Mouse (Mus musculus) gastrocnemius, adult 2 months (tissue): ENCODE measurements around the gene Chrnd. TPM values are rescaled to one million over a fixed set of nuclear protein-coding genes. Genes with fewer than 3 reads are reported as not detected.
A peak's percentile ranks its signal among the peaks of the same experiment; 100 is the strongest.

ENCODE experiments used
- DNase-seq: peaks from one replicate; pipeline ENCODE4 v3.0.0; 2022
- H3K27ac ChIP-seq: fragments of 200-600 bp; 2 replicates; pipeline ENCODE4 v1.8.1; 2022; ENCODE audit warnings: mild to moderate bottlenecking
- H3K4me3 ChIP-seq: fragments of 200-600 bp; 2 replicates; pipeline ENCODE4 v1.8.1; 2022; ENCODE audit warnings: mild to moderate bottlenecking, moderate library complexity
- CTCF ChIP-seq: fragments of 200-600 bp; IDR thresholded peaks from 2 replicates; pipeline ENCODE4 v1.8.1; 2022; ENCODE audit warnings: antibody characterized with exemption, mild to moderate bottlenecking, moderate library complexity
- intact Hi-C: fragments of 180-260 bp; cut with DNase I; formaldehyde crosslinking; loops from one replicate; pipeline ENCODE4 v1.15.1; 2025
- total RNA-seq, 2 experiments: library from RNA; stranded (reverse); gene quantifications; 2 replicates each; pipeline ENCODE4 v1.2.3; 2021

The Chrnd gene
- total RNA-seq, 2 experiments from 2014 or later: 1.8 to 2.3 TPM

DNA sequence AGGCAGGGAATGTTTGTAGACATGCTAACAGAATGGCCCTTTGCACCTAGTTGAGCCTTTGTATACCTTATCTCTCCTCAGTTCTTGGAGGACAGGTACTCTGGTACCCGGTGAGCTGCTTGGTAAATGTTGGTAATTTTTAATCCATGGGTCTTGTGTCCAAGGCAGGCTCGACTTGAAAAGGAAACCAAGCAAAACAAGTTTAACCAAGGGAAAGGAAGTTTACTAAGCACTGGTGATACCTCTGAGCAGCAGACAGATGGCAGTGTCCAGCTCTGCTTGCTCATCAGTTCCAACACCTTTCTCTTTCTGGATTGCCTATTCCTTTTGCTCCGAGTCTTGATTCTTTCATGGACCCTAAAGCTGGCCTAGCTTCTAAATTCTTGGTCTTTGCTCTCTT lies 27.5 kb downstream of the Chrnd start:
- Histone ChIP-seq H3K27ac (peak overlapping the region; percentile 33; the same call in 1 of the 2 replicates), H3K4me3 (no peak overlapping the region)
- no peak for DNase-seq
- peak; percentile 65 for TF ChIP-seq CTCF
- intact Hi-C loops: no loop called here

DNA sequence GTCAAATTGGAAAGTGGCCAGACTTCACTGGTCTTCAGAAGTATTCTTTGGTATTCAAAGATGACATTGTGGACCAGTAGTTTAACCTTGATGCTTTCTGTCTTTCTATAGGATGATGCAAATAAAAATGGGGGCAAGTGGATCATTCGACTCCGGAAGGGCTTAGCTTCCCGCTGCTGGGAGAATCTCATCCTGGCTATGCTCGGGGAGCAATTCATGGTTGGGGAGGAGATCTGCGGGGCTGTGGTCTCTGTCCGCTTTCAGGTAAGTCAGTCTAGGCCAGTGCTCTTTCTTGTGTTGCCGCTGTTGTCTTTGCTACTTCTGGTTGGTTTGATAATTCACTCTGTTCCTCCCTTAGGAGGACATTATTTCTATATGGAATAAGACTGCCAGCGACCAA lies 35.3 kb downstream of the Chrnd start:
- no peak overlapping the region for H3K27ac ChIP-seq
- no peak for TF ChIP-seq CTCF
- no peak for DNase-seq
- no peak overlapping the region for H3K4me3 ChIP-seq
- intact Hi-C loops: no loop called here

DNA sequence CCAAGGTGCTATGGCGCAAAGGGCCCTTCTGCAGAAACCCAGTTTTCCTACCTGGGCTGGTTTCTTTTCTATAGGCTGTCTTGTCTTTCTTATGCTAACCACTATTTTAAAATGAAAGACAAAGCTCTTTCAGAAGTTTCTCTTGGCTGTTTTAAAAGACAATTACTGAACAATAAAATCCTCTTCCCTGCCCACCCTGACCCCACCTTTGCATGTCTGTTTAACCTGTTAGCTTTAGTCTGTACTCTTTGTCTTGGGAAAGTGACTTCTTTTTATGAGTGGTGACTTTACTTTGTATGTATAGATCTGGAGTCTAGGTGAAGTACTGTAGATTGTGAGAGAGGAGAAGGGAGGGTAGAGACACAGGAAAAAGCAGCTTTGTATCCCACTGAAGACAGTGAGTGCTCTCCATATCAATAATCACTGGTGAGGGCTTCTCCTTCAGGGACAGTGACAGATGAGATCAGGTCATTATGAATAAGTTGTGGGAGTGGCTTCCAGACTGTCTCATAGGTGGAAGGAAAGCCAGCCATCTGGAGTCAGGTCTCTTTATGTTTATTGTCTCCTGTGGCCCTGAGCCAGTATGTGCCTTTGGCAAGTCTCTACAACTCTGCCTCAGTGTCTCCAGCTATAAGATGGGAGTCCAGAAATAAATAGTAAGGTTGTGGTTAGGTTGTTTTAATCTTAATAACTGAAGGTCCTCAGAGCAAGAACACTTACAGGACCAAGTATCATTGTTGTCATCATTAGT lies 36.2 kb downstream of the Chrnd start:
- no peak for DNase-seq
- no peak overlapping the region for H3K4me3 ChIP-seq
- peak overlapping the region; percentile 79 for H3K27ac ChIP-seq
- no peak for TF ChIP-seq CTCF
- intact Hi-C loops: no loop called here

DNA sequence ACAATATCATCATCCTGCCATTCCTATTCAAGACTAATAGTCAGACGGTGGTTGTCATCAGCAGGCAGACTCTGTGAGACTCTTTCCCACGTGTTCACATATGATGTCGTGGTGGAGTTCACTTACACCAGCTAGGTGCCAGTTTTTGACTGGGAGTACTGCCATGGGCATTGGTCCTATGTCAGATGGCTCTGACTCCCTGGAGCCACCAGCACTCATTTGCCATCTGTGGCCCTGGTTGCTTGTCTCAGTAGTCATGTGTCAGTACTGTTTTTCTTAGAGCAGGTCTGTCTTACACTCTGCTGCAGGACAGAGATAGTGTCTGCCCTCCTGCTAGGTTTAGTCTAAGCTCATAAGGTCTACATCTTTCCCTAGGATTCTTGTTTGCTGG lies 36.7 kb downstream of the Chrnd start:
- peak overlapping the region; percentile 79 for H3K27ac ChIP-seq
- intact Hi-C loops: no loop called here
- TF ChIP-seq CTCF: no peak
- DNase-seq: peak; percentile 85
- no peak overlapping the region for H3K4me3 ChIP-seq

DNA sequence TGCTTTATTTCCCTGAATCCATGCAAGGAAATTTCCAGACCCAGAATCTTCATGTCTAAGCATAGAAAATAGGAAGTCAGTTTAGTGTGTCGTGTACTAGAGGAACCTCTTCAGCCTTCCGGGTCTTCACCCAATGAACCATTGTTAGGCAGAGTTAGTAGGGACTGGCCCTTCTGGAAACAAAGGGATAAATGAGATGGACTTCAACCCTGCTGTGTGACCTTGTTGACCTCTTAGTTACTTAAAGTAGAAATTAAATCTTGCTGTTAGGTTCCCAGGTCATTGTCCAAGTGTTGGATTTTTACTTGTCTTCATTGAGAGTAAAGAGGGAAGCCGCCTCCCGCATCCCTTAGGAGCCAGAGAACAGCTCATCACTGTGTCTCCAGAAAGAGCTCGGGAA lies 40.2 kb downstream of the Chrnd start:
- Histone ChIP-seq H3K27ac (no peak overlapping the region), H3K4me3 (no peak overlapping the region)
- intact Hi-C loops: no loop called here
- TF ChIP-seq CTCF: no peak
- DNase-seq: no peak

DNA sequence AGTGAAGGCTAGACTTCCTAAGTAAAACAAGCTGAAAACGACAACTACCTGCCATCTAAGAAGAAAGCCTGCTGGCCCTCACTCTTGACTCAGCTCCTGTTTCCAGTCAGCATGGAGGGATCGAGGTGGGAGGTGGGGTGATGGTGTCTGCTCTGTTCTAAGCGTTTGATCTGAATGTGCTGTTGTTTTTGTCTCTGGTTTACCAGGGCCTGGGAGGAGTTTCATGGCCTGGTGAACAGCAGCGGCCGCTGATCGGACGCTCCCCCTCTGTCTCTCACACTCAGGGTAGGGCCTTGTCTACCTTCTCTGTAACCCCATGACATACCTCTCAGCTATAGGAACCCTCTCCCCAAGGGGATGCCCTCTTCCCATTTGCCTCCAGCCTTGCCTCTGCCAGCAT lies 41.8 kb downstream of the Chrnd start:
- intact Hi-C loops: no loop called here
- no peak overlapping the region for H3K27ac ChIP-seq
- TF ChIP-seq CTCF: no peak

DNA sequence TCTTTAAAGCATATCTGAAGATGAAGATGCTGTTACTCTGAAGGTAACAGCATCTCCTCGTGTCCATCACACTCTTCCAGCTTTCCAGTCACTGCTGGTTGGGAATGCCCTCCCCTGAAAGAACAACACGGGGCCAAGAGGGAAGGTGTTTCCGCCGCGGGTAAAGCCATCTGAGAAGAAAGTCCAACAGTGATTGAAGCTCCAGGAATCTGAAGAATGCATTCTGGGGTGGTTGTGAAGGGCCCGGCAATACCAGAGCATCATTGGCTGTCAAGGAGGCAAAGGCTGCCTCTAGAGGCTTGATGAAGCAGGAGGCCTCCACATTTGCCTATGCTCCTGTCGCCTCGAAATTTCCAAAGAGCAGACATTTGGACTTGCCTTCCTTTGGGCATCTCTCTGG lies 48.6 kb downstream of the Chrnd start:
- intact Hi-C loops: no loop called here
- TF ChIP-seq CTCF: no peak
- no peak for DNase-seq
- no peak overlapping the region for H3K4me3 ChIP-seq
- H3K27ac ChIP-seq: no peak overlapping the region

More for the DNA sequence above, 41.8 kb downstream of the Chrnd start:
- no peak overlapping the region for H3K4me3 ChIP-seq
- no peak for DNase-seq

DNA sequence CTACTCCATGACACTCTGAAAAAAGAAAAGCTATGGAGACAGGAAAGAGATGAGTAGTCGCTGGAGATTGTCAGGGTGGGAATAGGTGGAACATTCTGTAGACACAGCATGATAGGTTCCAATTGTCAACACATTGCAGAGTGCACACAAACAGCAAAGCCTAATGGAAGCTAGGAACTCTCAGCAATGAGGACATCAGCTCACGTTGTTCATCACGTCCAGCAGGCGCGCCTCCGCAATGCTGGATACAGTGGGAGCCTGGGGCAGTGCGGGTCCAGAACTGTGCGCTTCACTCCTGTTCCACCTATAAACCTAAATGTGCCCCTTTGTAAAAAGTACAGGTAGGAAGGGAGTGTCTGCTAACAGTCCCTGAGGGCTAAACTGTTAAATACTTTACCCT lies 52.6 kb downstream of the Chrnd start:
- TF ChIP-seq CTCF: no peak
- Histone ChIP-seq H3K4me3 (no peak overlapping the region), H3K27ac (no peak overlapping the region)
- no peak for DNase-seq
- intact Hi-C loops: loop anchor here (10.0 kb wide), 1 partner anchor 112 kb away; no protein-coding TSS in a partner anchor

DNA sequence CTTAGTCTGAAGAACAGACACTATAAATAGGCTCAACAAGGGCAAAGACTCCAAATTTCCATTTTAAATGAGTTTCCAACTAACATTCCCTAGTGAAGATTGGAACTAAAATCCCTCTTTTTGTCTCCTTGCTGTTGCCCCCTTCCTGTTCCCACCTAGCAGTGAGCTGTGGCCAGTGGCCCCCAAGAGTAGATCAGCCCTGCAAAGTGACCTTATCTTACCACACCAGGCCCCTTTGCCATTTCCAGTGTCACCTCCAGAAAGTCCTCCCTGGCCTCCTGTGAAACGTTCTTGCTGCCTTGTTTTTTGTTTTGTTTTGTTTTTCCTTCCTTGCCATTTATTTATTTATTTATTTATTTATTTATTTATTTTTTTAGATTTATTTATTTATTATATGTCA lies 55.0 kb downstream of the Chrnd start:
- no peak for DNase-seq
- no peak for TF ChIP-seq CTCF
- intact Hi-C loops: loop anchor here (10.0 kb wide), 1 partner anchor 109 kb away; no protein-coding TSS in a partner anchor
- no peak overlapping the region for H3K27ac ChIP-seq
- no peak overlapping the region for H3K4me3 ChIP-seq

DNA sequence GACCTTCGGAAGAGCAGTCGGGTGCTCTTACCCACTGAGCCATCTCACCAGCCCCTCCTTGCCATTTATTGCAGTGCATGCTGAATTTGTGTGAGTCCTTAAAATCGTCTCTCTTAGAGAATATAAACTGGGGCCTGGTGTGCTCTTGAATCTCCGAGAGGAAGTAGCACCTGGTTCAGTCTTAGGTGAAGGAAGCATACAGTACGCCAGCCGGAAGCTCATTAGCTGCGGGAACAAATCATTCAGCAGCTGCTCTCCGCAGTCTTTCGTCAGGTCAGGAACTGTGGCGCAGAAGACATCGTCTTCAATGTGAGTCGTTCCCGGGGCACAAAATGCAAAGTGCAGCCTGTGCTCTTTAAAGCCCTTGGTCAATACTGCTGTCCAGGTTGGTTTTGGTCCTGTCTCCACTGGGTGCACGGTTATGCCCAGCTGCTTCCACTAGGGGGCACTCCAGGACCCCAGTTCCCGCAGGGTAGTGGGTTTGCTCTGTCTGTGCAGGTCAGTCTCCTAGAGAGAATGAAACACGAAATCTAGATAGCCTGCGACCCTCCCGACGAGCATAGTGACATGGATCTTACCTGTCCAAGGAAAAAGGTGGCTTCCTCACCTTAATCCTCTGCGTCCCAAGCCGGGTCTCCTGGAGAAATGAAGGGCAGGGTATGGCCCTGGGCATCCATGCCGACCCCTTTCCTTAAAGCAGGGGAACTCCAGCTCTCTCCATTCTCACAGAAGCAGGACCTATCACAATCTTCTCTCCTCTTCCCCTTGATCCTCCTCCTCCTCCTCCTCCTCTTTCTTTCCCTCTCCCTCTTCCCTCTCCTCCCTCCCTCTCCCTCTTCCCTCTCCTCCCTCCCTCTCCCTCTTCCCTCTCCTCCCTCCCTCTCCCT lies 55.8 kb downstream of the Chrnd start:
- Histone ChIP-seq H3K4me3 (no peak overlapping the region), H3K27ac (no peak overlapping the region)
- TF ChIP-seq CTCF: no peak; the same call in 1 of the 2 replicates
- intact Hi-C loops: loop anchor here (2.0 to 10.0 kb wide), 2 partner anchors 47 to 109 kb away; no protein-coding TSS in a partner anchor
- DNase-seq: peak; percentile 83

Other genes with a start within 250 kb of the Chrnd start
- gene Alppl2, start 100.7 kb upstream of the Chrnd start, total RNA-seq: not detected
- gene Alpi, start 89.0 kb upstream of the Chrnd start, total RNA-seq: not detected
- not detected for gene Akp3, start 65.6 kb upstream of the Chrnd start, total RNA-seq
- not detected for gene Ecel1, start 34.1 kb upstream of the Chrnd start, total RNA-seq
- gene Prss56, start 7.3 kb upstream of the Chrnd start, total RNA-seq: not detected
- gene Chrng, start 14.1 kb downstream of the Chrnd start, total RNA-seq: not detected
- gene Eif4e2, start 23.3 kb downstream of the Chrnd start, total RNA-seq: 10 to 100 TPM; 53.0 to 57.0 TPM
- gene Efhd1, start 73.8 kb downstream of the Chrnd start, total RNA-seq: 1 to 10 TPM; 3.7 to 7.4 TPM
- gene Gigyf2, start 136.4 kb downstream of the Chrnd start, total RNA-seq: 10 to 100 TPM; 38.2 to 40.2 TPM
- gene Kcnj13, start 204.1 kb downstream of the Chrnd start, total RNA-seq: under 1 TPM in 1 of 2 experiments, not detected in 1; 0.25 TPM